Mouse (Mus musculus): ENCODE measurements around the gene Tmprss4.

Gene Tmprss4

DNA sequence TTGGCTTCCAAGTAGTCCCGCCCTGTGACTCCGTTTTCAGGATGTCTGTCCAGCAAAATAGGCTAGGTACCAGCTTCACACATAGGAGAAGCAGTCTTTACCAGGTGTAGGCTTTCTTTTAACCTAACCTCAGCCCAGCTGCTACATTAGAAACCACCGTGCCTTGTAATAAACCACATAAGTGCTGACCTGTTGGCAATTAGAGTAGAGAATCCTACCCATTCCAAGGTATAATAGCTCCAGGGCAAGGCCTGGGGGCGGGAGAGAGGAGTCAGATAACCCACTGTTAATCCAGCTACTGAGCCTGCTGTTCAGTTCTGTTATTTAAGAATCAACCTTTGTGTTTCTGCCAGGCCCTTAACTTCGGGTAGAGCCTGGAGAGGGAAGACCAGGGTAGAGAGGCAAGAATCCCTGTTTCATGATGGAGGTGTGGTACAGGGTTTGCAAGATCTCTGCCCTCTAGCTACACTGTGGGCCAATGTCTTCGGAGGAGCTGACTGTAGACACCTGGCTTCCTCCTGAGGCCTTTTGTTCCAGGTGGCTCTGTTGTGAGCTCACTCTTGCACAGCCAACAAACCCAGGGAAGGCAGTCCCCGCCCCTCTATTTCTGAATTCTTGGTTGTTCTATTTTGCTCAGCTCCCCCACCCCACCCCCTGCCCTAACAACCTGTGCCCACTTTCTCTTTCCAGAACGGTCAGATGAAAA, 7.6 kb downstream of the Tmprss4 start:
- no peak for DNase-seq (ENCODE audit: low read depth)

DNA sequence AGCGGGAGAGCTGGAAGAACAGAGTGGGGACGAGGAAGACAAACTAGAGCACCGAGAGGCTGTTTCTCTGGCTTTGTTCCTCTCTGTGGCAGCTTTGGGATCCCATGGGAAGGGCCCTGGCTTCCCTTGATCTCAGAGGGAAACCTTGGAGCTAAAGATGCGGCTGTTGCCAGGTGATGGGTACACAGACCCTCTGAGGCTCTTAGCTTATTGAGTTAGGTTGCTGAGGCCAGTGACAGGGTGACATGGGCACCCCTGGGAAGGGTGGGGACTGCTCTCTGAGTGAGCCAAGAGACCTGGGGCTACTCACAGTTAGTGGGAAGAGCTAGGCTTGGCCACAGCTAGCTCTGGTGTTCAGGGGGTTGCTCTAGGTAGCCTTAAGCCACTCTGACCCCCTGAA, 8.4 kb downstream of the Tmprss4 start:
- no peak for DNase-seq (ENCODE audit: low read depth)

DNA sequence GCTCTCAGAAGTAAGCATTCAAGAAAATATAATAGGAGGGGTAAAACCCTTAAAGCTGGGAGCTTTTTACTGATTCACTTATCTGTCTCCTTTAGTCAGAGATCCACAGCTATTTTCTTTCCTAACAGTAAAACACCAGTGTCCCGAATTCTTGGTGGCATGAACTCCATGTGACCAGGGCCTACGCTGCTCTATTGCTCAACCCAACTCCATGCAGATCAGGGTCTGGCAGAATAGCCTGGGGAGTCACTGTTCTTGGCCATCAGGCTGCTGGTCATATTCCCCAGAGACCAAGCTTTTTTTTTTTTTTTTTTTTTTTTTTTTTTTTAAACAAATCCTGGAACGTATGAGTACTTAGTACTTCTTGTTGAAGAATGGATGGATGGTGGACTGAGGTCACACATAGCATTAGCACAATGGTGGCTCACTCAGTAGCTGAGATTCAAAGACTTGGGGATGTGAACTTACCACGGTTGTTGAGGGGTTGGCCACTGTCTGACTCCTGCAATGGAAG, 14.2 kb downstream of the Tmprss4 start:
- DNase-seq (ENCODE audit: low read depth) = no peak

DNA sequence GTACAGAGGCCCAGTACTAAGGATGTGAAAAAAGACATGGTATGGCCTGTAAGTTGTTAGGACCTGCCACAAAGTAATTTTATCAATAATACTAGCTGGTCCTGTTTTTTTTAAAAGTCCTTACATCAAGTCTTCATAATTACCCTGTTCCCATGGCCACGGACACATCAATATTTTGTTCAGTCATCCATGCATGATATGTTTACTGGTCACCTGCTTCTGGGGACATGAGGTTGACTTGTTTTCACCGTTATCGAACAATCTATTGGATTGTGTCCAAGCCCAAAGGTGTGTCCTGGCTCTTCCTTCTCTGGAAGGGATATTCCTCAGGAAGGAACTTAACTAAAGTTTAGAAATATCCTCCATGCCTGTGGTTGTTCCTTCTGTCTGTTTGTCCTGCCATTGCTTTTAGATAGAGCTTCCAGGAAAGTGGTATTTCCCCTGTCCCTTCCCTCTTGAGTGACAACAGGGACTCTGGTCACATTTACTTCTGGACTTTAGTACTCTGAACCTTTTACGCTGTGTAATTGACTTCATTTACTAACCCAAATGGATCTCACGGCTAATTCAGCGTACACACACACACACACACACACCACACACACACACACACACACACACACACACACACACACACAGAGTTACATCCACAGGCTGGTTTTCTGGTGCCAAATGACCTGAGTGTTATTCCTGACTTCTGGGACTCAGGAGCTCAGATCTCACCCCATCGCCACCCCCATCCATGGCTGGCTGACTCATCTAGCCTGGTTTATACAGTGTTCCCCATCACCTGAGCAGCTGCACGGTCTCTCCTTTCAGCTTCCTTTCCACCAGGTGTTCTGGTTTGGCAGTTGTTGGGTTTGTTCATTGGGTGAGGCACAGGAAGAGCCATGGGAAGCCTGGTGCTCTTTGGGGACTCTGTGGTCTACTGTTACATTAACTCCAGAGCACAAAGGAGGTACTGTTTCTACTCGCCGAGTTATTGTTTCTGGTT, 15.0 kb downstream of the Tmprss4 start:
- no peak for DNase-seq (ENCODE audit: low read depth)

DNA sequence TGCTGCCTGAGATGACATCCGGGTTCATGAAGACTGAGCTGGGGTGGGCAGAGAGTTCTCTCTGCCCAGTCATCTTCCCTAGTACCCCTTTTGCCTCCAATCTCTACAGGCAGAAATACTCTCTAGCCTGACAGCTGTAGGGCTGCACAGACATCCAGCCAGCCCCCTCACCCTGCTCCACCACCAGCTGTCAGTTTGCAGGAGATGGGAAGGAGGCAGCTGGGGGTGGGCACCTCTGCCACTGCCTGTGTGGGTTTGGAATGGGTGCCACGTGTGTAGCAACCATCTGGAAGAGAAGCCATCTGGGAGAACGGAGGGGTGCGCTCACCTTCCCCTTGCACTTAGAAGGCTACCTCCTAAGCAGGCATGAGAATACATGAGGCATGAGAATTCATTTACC, 18.6 kb downstream of the Tmprss4 start:
- DNase-seq (ENCODE audit: low read depth) = no peak

DNA sequence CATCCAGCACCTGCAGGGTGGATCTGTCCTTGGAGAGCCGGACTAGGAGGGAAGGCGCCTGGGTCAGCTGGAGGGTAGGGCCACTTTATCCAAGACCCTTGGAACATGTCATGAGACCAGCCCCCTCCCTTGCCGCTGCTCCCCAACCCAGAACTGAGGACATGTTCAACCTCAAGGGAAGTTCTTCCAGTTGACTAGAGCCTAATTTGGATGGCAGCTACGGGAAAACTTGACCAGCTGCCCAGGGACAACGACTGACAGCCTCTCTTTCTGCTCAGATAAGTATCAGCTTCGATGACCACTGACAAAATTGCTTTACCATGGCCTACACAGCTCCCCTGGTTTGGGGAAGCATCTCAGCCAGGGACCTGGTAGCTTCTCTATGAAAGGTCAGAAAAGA, 20.6 kb downstream of the Tmprss4 start:
- no peak for DNase-seq (ENCODE audit: low read depth)

DNA sequence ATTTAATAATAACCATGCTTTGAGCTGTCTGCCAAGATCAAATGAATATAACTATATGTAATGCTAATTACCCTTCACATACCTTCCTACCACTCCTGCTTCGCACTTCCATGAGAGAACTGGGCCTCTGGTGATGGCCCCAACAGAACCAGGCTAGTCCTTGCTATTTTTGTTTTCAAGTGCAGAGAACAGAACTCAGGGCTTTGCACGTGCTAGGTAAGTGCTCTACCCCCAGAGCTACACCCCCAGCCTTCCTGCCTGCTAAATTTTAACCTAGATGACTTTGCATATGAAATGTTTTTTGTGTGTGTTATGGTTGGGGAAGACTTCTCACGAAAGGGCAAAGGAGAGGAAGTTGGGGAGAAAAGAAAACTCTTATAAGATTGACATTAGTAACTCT, 21.4 kb downstream of the Tmprss4 start:
- DNase-seq (ENCODE audit: low read depth) = no peak

DNA sequence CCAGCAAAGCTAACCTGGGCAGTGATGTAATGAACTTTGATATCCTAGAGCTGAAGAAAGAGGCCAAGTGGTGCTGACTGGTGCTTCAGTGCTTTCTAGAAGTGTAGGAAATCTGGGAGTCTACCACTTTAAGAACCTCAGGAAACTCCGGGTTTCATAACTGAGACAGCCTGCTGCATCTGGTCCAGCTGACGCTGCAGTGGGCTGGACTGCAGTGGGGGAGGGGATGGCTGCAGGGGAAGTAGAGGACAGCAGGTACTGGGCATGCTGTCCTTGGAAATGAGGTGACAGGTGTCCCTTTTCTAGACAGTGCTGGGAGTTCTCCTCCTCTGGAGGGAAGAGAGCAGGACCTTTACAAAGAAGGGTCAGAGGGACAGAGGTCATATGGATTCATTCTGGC, 22.1 kb downstream of the Tmprss4 start, which contains the start of gene BC049352:
Gene BC049352, plus strand, starts transcription at position 238 of the 400 bp plus-strand sequence.
- no peak for DNase-seq (ENCODE audit: low read depth)

DNA sequence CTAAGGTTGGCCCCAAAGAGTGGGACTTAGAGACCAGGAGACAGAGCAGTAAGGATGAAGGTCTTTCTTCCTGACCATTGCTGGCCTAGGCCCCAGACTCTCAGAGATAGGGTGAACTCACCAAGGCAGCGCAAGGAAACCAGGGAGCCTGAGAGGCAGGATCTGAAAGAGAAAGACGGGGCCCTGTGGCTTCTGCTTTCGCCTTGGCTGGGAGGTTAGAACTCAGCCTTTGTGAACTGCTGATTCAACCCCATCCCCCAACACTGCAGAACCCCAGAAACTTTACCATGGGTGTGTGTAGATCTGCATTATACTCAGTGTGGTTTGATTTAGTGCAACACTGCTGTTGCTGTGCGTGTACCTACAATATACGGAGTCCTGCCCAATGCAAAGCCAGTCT, 24.6 kb downstream of the Tmprss4 start:
- DNase-seq (ENCODE audit: low read depth) = no peak

DNA sequence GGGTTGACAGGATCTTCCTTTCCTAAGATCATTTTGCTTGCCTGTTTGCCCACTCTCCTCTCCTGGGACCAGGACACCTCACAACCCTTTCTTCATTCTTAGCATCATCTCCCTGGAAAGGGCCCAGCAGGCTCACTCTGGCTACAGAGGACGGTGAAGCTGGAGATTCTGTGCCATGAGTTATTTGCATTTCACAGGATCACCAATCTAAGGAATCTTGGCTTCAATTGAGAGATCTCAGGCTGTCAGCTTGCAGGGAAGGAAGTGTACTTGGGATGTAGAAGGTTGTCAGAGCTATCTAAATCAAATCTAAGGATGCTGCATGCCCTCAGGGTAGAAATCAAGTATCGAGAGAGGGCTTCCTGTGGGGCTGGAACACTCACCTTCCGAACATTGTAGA, 30.4 kb downstream of the Tmprss4 start:
- DNase-seq (ENCODE audit: low read depth) = no peak

DNA sequence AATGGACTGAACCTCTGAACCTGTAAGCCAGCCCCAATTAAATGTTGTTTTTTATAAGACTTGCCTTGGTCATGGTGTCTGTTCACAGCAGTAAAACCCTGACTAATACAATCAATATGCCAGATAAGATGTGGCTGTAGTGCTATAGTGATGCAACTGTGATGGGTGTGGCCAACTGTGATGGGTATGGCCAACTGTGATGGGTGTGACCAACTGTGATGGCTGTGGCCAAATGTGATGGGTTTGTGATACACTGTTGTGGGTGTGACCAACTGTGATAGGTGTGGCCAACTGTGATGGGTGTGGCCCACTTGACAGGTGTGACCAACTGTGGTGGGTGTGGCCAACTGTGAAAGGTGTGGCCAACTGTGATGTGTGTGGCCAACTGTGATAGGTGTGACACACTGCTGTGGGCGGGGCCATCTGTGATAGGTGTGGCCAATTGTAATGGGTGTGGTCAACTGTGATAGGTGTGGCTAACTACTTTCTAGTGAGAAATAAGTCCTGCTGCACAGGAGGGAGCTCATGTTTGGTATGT, 32.8 kb downstream of the Tmprss4 start:
- no peak for DNase-seq (ENCODE audit: low read depth)

DNA sequence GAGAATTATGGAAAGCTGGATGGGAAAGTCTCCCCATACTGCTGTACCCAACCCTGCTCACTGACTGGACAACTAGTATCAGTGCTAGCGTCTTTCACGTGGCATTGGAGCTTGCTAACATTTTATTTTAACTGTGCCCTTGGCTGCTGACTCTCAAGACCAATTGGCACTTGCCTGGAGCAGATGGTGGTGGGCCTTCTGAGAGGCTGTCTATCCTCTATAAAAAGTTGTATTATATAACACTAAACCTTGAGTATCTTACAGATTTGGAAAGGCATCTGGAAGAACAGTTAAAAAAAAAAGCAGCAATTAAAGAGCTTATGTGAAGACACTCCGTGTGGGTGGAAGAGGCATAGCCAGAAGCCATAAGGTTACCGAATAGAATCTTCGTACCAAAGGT, 33.7 kb downstream of the Tmprss4 start:
- no peak for DNase-seq (ENCODE audit: low read depth)

DNA sequence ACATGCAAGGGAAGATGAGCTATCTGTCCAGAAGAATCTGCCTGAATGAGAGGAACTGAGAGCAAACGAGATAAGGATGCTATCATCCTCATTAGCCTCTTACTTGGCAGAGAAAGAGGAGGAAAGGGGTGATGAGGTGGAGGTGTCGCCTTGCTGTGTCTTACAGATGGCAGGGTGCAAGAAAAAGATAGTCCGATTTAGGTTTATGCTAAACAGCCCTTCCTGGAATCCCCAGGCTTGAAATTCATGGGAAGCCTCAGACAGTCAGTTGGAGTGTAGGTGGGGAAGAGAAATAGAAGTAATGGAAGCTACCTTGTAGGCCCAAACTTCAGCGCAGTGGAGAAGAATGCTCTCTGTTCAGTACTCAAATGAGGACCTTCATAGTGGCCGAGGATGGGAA, 36.0 kb downstream of the Tmprss4 start:
- no peak for DNase-seq (ENCODE audit: low read depth)

DNA sequence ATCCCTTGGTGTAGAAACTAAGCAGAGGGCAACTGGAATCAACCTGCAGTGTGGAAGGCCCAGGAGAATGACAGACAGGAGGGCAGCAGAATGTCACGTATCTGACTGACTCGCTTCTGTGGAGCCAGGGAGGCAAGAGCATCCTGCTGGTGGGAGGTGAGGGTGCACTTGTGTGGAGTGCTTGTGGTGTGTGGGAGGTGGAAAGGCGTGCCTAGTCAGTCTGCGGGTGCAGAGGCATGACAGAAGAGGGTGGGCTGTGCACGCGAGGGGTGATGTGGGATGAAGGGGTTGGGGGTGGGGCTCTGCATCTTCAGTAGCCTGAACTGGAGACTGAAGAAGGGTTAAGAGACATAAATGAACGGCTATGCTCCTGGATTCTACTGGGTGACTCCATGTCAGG, 50.5 kb downstream of the Tmprss4 start:
- DNase-seq (ENCODE audit: low read depth) = no peak

DNA sequence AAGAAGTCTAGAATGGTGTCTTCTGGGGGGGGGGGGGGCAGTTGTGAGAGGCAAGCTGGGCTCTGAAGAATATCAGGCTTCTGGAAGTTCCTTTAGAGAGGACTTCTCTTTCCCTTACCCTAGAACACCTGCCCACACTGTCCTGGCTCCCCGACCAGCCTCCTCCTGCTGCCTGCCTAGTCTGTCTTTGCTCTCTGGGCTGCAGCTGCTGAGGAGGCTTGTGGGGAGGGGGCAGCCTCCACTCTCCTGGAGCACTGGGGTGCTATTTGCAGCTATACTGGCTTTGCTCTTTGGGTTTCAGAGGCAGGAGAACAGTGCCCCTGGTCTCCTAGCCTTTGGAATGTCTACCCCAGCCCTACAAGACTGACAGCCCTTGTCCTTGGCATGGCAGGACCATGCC, 53.0 kb downstream of the Tmprss4 start:
- no peak for DNase-seq (ENCODE audit: low read depth)

DNA sequence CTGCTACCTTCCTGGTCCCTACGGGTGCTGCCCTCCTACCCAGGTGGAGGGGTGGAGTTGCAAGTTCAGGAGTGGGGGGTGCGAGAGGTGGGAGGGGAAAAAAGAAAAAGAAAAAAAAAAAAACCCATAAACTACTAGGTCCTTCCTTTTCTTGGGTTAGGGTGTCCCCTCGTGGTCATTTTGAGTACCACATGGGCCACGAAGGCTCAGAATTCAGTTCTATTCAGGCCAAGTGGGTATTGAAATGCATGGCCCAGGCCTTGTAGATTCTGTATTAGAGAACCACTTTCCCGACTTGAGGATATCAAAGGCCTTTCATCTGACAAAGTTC, 57.7 kb downstream of the Tmprss4 start:
- DNase-seq (ENCODE audit: low read depth) = no peak

DNA sequence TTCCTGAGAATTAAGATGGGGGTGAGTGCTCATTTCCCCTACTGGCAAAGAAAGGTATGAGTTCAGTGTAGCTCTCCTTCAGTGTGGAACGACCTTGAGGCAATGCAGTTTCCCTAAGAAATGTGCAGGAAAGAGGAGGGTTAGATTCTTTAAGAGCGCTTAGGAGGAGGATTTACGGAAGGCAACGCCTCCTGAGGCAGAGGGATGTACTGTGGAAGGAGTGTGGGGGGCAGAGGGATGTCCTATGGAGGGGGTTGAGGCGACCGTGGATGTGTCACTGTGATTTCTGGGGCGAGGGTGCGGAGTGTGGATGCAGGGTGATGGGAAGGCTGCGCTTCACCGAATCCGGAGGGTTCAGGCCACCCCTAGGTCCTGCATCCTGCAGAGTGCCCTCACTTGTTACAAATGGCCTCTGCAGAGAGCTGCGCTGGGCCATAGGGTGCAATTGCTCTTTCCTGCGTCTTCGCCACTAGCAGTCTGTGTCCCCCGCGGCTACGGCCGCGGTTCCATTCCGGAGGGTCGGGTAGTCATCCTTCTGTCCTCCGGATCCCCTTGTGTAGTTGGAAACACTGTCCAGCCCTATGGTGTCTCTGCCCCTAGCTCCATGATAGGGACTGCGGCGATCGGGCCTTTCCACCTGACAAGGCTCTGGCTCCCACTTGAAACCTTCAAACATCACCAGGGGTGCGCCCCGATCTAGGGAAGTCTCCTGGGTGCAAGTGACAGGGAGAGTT, 58.2 kb downstream of the Tmprss4 start:
- no peak for DNase-seq (ENCODE audit: low read depth)

DNA sequence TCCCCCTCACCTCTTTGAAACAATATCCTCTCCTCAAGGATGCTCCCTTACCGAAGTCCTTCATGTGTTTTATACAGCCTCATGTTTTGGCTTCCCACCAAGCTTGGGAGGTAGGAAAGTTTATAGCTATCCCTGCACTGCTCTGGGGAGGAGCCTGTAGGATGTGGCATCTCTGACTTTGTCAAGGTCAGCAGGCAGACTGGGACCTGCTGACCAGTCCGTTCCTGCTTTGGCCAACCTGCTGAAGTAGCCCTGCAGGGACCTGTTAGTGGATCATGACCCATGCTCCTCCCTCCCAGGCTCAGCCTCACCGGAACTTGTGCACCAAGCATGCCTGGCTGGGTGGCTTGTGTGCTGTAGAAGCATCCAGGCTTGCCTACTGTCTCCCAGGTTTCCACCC, 61.2 kb downstream of the Tmprss4 start:
- DNase-seq (ENCODE audit: low read depth) = no peak

DNA sequence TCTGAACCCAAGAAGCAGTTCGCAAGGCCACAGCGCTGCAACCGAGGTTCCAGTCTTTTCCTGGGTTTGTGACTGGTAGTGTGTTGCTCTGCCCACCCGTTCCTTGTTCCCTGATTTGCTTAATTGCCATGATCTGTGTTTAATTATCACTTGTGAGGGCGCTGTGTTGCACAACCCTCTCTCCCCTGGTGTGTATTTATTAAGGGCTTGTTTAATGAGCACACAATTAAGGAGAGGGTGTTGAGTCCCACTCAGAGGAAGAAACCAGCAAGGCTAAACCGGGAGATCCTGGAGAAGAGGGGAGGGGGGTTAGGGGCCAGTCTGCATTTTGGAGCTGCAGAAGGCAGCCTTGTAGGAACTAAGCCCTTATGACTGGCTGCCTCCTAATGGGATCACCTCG, 62.9 kb downstream of the Tmprss4 start:
- no peak for DNase-seq (ENCODE audit: low read depth)

DNA sequence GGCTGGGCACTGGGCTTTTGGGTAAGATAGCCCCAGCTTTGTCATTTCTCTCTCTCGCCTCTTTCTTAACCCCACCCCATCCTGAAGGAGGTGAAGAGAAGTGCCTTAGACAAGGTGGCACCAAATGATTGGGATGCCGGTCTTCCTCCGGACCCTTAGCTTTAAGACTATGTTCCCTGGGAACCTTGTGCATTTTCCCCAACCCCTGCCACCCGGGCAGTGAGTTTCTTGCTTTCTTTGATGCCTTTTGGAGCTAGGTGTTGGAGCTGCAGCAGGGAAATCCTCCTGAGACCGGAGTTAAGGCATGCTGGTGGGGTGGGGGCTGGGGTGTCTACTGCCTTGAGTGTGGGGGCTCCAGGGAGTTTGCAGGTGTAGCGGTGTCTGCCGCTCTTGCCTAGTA, 64.8 kb downstream of the Tmprss4 start:
- no peak for DNase-seq (ENCODE audit: low read depth)

DNA sequence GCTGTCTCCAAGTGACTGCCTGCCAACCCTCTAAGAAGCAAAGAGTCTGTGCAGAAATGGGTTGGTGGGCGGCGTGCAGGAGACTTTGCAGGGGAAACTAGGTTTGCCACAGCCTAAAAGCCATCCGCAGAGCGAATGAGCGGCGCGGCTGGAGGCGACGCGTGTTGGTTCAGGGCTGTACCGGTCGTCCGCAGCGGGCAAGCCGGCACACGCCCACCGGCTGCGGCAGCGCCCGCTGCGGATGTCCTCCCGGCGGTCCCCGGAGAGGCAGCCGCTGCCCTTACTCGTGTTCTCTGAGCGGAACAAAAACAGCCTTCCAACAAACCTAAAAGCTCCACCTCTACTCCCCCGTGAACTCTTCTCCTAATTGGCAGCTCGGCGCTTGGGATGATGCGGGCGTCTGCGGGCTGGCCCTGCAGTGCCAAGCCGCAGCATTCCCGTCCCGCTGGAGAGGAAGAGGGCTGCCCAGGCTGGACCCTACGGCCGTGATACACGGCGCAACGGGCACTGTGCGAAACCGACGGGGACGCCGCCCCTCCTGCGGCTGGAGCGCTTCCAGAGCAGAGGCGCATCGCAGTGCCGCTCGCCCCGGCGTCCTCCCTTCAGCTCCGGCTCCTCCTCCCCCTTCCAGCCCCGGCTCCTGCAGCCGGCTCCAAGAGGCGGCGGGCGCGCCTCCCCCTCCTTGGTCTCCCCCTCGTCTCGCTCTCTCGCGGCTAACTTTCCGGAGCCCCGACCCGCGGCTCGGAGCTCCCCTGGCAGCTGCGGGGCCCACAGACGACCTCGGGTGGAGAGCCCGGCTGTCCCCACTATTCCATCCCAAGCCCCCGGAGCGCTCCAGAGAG, 65.5 kb downstream of the Tmprss4 start, which contains the start of gene Scn4b:
Gene Scn4b, plus strand, starts transcription at position 205 of the 842 bp plus-strand sequence.
- DNase-seq (ENCODE audit: low read depth) = no peak
